Mouse (Mus musculus) spleen, adult 2 months (tissue): ENCODE measurements around the gene Olfr675. TPM values are rescaled to one million over a fixed set of nuclear protein-coding genes. Genes with fewer than 3 reads are reported as not detected.
"Not testable (repeated sequence)": the region's sequence is repeated elsewhere in the genome, so short reads cannot be mapped to it uniquely, and the experiment has no call there.

Experiments used
- DNase-seq, 2 experiments: peaks; one replicate each; pipeline versions ENCODE4 v3.0.0 to v3.0.0-alpha.2; 2012 to 2021; ENCODE audit warnings: low spot score in 2 of 2, low read depth in 1 of 2
- H3K27ac ChIP-seq: fragments of 200-500 bp; 2 replicates; pipeline ENCODE4 v1.5.1; 2012; ENCODE audit warnings: low read length, inconsistent platforms; ENCODE audit not compliant: insufficient read depth
- H3K27me3 ChIP-seq: fragments of 200-500 bp; 2 replicates; pipeline ENCODE4 v1.6.1; 2012; ENCODE audit warnings: mild to moderate bottlenecking, moderate library complexity, low read length, inconsistent platforms; ENCODE audit not compliant: control insufficient read depth, insufficient read depth
- H3K36me3 ChIP-seq: fragments of 200-500 bp; 2 replicates; pipeline ENCODE4 v1.6.1; 2012; ENCODE audit warnings: mild to moderate bottlenecking, low read length, inconsistent platforms; ENCODE audit not compliant: control insufficient read depth, insufficient read depth
- H3K4me1 ChIP-seq: fragments of 200-500 bp; 2 replicates; pipeline ENCODE4 v1.6.1; 2011; ENCODE audit warnings: inconsistent platforms; ENCODE audit not compliant: control insufficient read depth, insufficient read depth, insufficient read length
- H3K4me3 ChIP-seq: fragments of 200-500 bp; 2 replicates; pipeline ENCODE4 v1.5.1; 2011; ENCODE audit warnings: mild to moderate bottlenecking, inconsistent platforms; ENCODE audit not compliant: insufficient read depth, insufficient read length; ENCODE audit errors: extremely low read depth
- CTCF ChIP-seq: fragments of 200-500 bp; IDR thresholded peaks from 2 replicates; pipeline ENCODE4 v1.5.1; 2011; ENCODE audit warnings: mild to moderate bottlenecking, inconsistent platforms; ENCODE audit not compliant: insufficient read depth, insufficient read length, insufficient replicate concordance; ENCODE audit errors: extremely low read depth
- POLR2A ChIP-seq: fragments of 200-500 bp; IDR thresholded peaks from 2 replicates; pipeline ENCODE4 v1.6.1; 2011; ENCODE audit warnings: low read depth, low read length, inconsistent platforms
- WGBS: fragments of 180-500 bp; shearing (Covaris S2); methylation state at CpG from one replicate; pipeline ENCODE4 v1.1.7; 2018; 5-methylcytosine and 5-hydroxymethylcytosine counted together
- polyA plus RNA-seq: library from polyadenylated mRNA; depleted of rRNA; stranded (reverse); fragments of >200 nt; gene quantifications from 2 replicates; pipeline ENCODE4 v1.2.3, GENCODE M21; 2012; rRNA removed

Olfr675 gene
- polyA plus RNA-seq, 1 experiment, result not detected

DNA sequence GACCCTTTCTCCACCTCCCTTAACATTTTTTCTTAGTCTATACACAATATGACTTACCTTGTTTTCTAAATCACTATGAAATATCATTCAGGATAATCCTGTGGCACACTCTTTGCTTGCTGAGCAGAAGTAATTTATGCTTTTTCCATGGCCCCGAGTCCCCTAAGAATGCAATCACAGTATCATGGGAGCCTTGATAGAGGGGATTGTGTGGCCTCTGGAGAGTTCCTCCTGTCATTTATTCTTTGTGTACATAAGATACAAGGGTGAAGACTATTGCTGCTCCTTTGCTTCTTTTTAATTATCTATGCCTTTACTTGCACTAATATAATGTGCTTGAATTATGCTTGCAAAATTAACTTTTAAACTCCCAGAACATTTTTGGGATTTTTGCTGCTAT is 49.2 kb downstream of the Olfr675 start, which contains the start of gene Olfr671:
Gene Olfr671 (minus strand): TSS at position 101 of the 400 bp plus-strand sequence.
- no peaks in the 10 kb centered on the region for H3K4me1 ChIP-seq
- H3K4me3 ChIP-seq, result no peak within 1 kb of the TSS
- DNase-seq, result no peak
- 86% methylated on average over 1 of the region's 1 CpGs for WGBS
- H3K27me3 ChIP-seq, result no peaks in the 10 kb centered on the region
- TF ChIP-seq CTCF, result no peak
- TF ChIP-seq POLR2A, result no peak
- no peaks in the 10 kb centered on the region for H3K36me3 ChIP-seq
- H3K27ac ChIP-seq, result no peak within 1 kb of the TSS

DNA sequence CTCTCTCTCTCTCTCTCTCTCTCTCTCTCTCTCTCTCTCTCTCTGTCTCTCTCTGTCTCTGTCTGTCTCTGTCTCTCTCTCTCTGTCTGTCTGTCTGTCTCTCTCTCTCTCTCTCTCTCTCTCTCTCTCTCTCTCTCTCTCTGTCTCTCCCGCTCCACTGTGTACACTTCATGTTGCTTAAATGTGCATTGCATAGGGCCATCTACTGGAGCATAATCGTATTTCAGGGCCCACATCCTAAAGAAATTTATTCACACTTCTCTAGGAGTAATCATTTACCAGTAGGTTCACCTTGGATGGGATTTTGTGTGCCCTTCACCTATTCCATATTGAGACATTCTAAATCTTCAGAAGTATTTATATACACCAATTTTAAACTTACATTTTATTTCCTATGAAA is 55.8 kb downstream of the Olfr675 start:
- H3K36me3 ChIP-seq, H3K4me3 ChIP-seq, H3K27me3 ChIP-seq, H3K4me1 ChIP-seq, DNase-seq, H3K27ac ChIP-seq: not testable (repeated sequence)
- 64% methylated on average over 2 of the region's 2 CpGs for WGBS

Other genes with a start within 250 kb of the Olfr675 start
- not detected in 2 replicates for gene Usp17lb, start 185.9 kb downstream of the Olfr675 start, polyA plus RNA-seq
- gene Usp17la, start 171.5 kb downstream of the Olfr675 start, polyA plus RNA-seq, result not detected in 2 replicates
- gene Olfr665, start 150.4 kb downstream of the Olfr675 start, polyA plus RNA-seq, result not detected in 2 replicates
- gene Olfr666, start 132.5 kb downstream of the Olfr675 start, polyA plus RNA-seq, result not detected in 2 replicates
- gene Olfr667, start 107.0 kb downstream of the Olfr675 start, polyA plus RNA-seq, result not detected in 2 replicates
- not detected in 2 replicates for gene Olfr668, start 100.4 kb downstream of the Olfr675 start, polyA plus RNA-seq
- gene Olfr669, start 94.2 kb downstream of the Olfr675 start, polyA plus RNA-seq, result not detected in 2 replicates
- gene Olfr670, start 65.8 kb downstream of the Olfr675 start, polyA plus RNA-seq, result not detected in 2 replicates
- not detected in 2 replicates for gene Olfr671, start 49.3 kb downstream of the Olfr675 start, polyA plus RNA-seq
- not detected in 2 replicates for gene Olfr672, start 26.4 kb downstream of the Olfr675 start, polyA plus RNA-seq
- gene Olfr676, start 4.2 kb upstream of the Olfr675 start, polyA plus RNA-seq, result not detected in 2 replicates
- not detected in 2 replicates for gene Olfr677, start 22.9 kb upstream of the Olfr675 start, polyA plus RNA-seq
- not detected in 2 replicates for gene Olfr678, start 36.0 kb upstream of the Olfr675 start, polyA plus RNA-seq
- not detected in 2 replicates for gene Olfr679, start 52.7 kb upstream of the Olfr675 start, polyA plus RNA-seq
- not detected in 2 replicates for gene Olfr680-ps1, start 64.4 kb upstream of the Olfr675 start, polyA plus RNA-seq
- not detected in 2 replicates for gene Olfr681, start 88.4 kb upstream of the Olfr675 start, polyA plus RNA-seq
- not detected in 2 replicates for gene Olfr683, start 118.6 kb upstream of the Olfr675 start, polyA plus RNA-seq
- gene Olfr684, start 135.2 kb upstream of the Olfr675 start, polyA plus RNA-seq, result not detected in 2 replicates
- not detected in 2 replicates for gene Olfr685, start 157.6 kb upstream of the Olfr675 start, polyA plus RNA-seq
- not detected in 2 replicates for gene Olfr686, start 179.0 kb upstream of the Olfr675 start, polyA plus RNA-seq